Mouse (Mus musculus) midbrain, embryonic 16.5 days (tissue): ENCODE measurements around the gene Vps25. TPM values are rescaled to one million over a fixed set of nuclear protein-coding genes. Genes with fewer than 3 reads are reported as not detected.

Experiments
- ATAC-seq: fragments of 200-750 bp; cut with Nextera tagmentation; 2 replicates; pipeline ENCODE4 v1.8.0; 2017; ENCODE audit warnings: moderate TSS enrichment
- H3K27ac ChIP-seq: fragments of 300-500 bp; sonication (generic); 2 replicates; pipeline ENCODE4 v1.5.1; 2014; ENCODE audit warnings: mild to moderate bottlenecking, low read length, mixed read lengths
- H3K27me3 ChIP-seq: fragments of 300-500 bp; sonication (generic); 2 replicates; pipeline ENCODE4 v1.6.1; 2014; ENCODE audit warnings: low read depth, low read length, mixed read lengths; ENCODE audit not compliant: control insufficient read depth, insufficient read depth
- H3K36me3 ChIP-seq: fragments of 300-500 bp; sonication (generic); 2 replicates; pipeline ENCODE4 v1.6.1; 2014; ENCODE audit warnings: mild to moderate bottlenecking, low read length, moderate library complexity, mixed read lengths; ENCODE audit not compliant: control insufficient read depth, insufficient read depth
- H3K4me1 ChIP-seq: fragments of 300-500 bp; sonication (generic); 2 replicates; pipeline ENCODE4 v1.6.1; 2014; ENCODE audit warnings: mild to moderate bottlenecking, low read length, mixed read lengths; ENCODE audit not compliant: control insufficient read depth, insufficient read depth
- H3K4me2 ChIP-seq: fragments of 300-500 bp; sonication (generic); 2 replicates; pipeline ENCODE4 v1.6.1; 2014; ENCODE audit warnings: mild to moderate bottlenecking, low read length, mixed read lengths
- H3K4me3 ChIP-seq: fragments of 300-500 bp; sonication (generic); 2 replicates; pipeline ENCODE4 v1.5.1; 2014; ENCODE audit warnings: low read depth, mild to moderate bottlenecking, low read length, moderate library complexity, mixed read lengths
- H3K9ac ChIP-seq: fragments of 300-500 bp; sonication (generic); 2 replicates; pipeline ENCODE4 v1.6.1; 2014; ENCODE audit warnings: low read depth, low read length, mixed read lengths
- H3K9me3 ChIP-seq: fragments of 300-500 bp; sonication (generic); replicated peaks from 2 replicates; pipeline ENCODE4 v1.6.1; 2014; ENCODE audit warnings: mild to moderate bottlenecking, low read length, mixed read lengths; ENCODE audit not compliant: control insufficient read depth, poor library complexity, severe bottlenecking
- WGBS: fragments of 180-500 bp; shearing (Covaris S2); extraction: QIAGEN DNeasy Blood & Tissue Kit; methylation state at CpG from one replicate; pipeline ENCODE4 v1.1.7; 2014; 5-methylcytosine and 5-hydroxymethylcytosine counted together
- polyA plus RNA-seq: library from polyadenylated mRNA; unstranded; fragments of >200 nt; fragmentation: Nextera tagmentation; extraction: Ambion mirVana; gene quantifications from 2 replicates; pipeline ENCODE4 v1.2.1, GENCODE M21; 2015

Vps25 gene
- polyA plus RNA-seq, 1 experiment from 2014 or later = 119 TPM

GRCm38 (mm10) chr11:101235429-101235828 is 18.1 kb upstream of the Vps25 start:
- H3K4me3 ChIP-seq = no peak overlapping the region
- no peak overlapping the region for H3K9ac ChIP-seq
- H3K27ac ChIP-seq = no peak overlapping the region
- peaks cover 8% of the 10 kb centered on the region for H3K27me3 ChIP-seq
- no peak for ATAC-seq
- no peak overlapping the region for H3K4me2 ChIP-seq
- no peaks in the 10 kb centered on the region for H3K36me3 ChIP-seq
- no peaks in the 10 kb centered on the region for H3K4me1 ChIP-seq
- H3K9me3 ChIP-seq = no peaks in the 10 kb centered on the region

GRCm38 (mm10) chr11:101236782-101237181 is 16.7 kb upstream of the Vps25 start:
- WGBS = 94% methylated on average over 5 of the region's 5 CpGs
- Histone ChIP-seq H3K4me1 (no peaks in the 10 kb centered on the region), H3K36me3 (no peaks in the 10 kb centered on the region), H3K27me3 (no peaks in the 10 kb centered on the region; the same call in 1 of the 2 replicates), H3K9ac (no peak overlapping the region), H3K9me3 (no peaks in the 10 kb centered on the region), H3K4me2 (no peak overlapping the region), H3K4me3 (no peak overlapping the region), H3K27ac (no peak overlapping the region)
- ATAC-seq = no peak

- Histone ChIP-seq H3K36me3 (no peaks in the 10 kb centered on the region), H3K27me3 (0 out of 2 replicates have a peak, but pooled peaks cover 4% of the 10 kb centered on the region), H3K9me3 (no peaks in the 10 kb centered on the region), H3K9ac (no peak overlapping the region), H3K4me1 (no peaks in the 10 kb centered on the region), H3K4me2 (no peak overlapping the region), H3K4me3 (no peak overlapping the region), H3K27ac (no peak overlapping the region)
- 53% methylated on average over 5 of the region's 5 CpGs for WGBS
- no peak for ATAC-seq
These were observed 15.3 kb upstream of the Vps25 start for GRCm38 (mm10) chr11:101238071-101238647.

GRCm38 (mm10) chr11:101245071-101245470 is 8.4 kb upstream of the Vps25 start:
- H3K4me3 ChIP-seq = no peak overlapping the region
- H3K27me3 ChIP-seq = peaks cover 24% of the 10 kb centered on the region
- WGBS = 48% methylated on average over 4 of the region's 4 CpGs
- no peaks in the 10 kb centered on the region for H3K9me3 ChIP-seq
- H3K36me3 ChIP-seq = no peaks in the 10 kb centered on the region
- no peak overlapping the region for H3K4me2 ChIP-seq
- peaks cover 4% of the 10 kb centered on the region for H3K4me1 ChIP-seq
- H3K27ac ChIP-seq = no peak overlapping the region
- ATAC-seq = no peak
- no peak overlapping the region for H3K9ac ChIP-seq

GRCm38 (mm10) chr11:101245855-101246701 is 7.4 kb upstream of the Vps25 start, which contains the start of gene Ramp2:
TSS of gene Ramp2 (plus strand) at chr11:101246028.
- Histone ChIP-seq H3K27ac (peak within 1 kb of the TSS; percentile 42; the same call in 1 of the 2 replicates), H3K27me3 (peaks cover 24% of the 10 kb centered on the region), H3K4me2 (peak within 1 kb of the TSS; percentile 94), H3K9ac (peak within 1 kb of the TSS; percentile 89), H3K4me1 (peaks cover 4% of the 10 kb centered on the region), H3K9me3 (no peaks in the 10 kb centered on the region), H3K36me3 (no peaks in the 10 kb centered on the region), H3K4me3 (peak within 1 kb of the TSS; percentile 75)
- peak; percentile 76 for ATAC-seq
- WGBS = under 1% methylated on average over 54 of the region's 63 CpGs

- no peak for ATAC-seq
These were observed 6.8 kb upstream of the Vps25 start for GRCm38 (mm10) chr11:101246702-101247012.

GRCm38 (mm10) chr11:101247521-101248030 is 5.9 kb upstream of the Vps25 start:
- no peaks in the 10 kb centered on the region for H3K36me3 ChIP-seq
- H3K4me3 ChIP-seq = peak overlapping the region; percentile 75; the same call in 1 of the 2 replicates
- 84% methylated on average over 6 of the region's 6 CpGs for WGBS
- H3K4me1 ChIP-seq = peaks cover 7% of the 10 kb centered on the region
- no peak overlapping the region for H3K27ac ChIP-seq
- ATAC-seq = no peak
- peaks cover 26% of the 10 kb centered on the region for H3K27me3 ChIP-seq
- 0 out of 2 replicates have a peak overlapping the region, but pooled peaks have one; percentile 14 for H3K9ac ChIP-seq
- no peaks in the 10 kb centered on the region for H3K9me3 ChIP-seq
- peak overlapping the region; percentile 94; the same call in 1 of the 2 replicates for H3K4me2 ChIP-seq

More at GRCm38 (mm10) chr11:101246702-101247012, 6.8 kb upstream of the Vps25 start:
- Histone ChIP-seq H3K27ac (peak overlapping the region; percentile 42; the same call in 1 of the 2 replicates), H3K9ac (peak overlapping the region; percentile 89), H3K9me3 (no peaks in the 10 kb centered on the region), H3K36me3 (no peaks in the 10 kb centered on the region), H3K4me3 (peak overlapping the region; percentile 75), H3K4me2 (peak overlapping the region; percentile 94), H3K27me3 (peaks cover 26% of the 10 kb centered on the region), H3K4me1 (peaks cover 4% of the 10 kb centered on the region)
- WGBS = 2% methylated on average over 7 of the region's 7 CpGs

- Histone ChIP-seq H3K27ac (no peak overlapping the region), H3K27me3 (peaks cover 22% of the 10 kb centered on the region), H3K36me3 (no peaks in the 10 kb centered on the region), H3K4me1 (peaks cover 14% of the 10 kb centered on the region), H3K4me3 (no peak overlapping the region), H3K9me3 (no peaks in the 10 kb centered on the region), H3K9ac (no peak overlapping the region), H3K4me2 (no peak overlapping the region)
- ATAC-seq = no peak
- 38% methylated on average over 14 of the region's 14 CpGs for whole genome bisulfite sequencing
These were observed 5.1 kb upstream of the Vps25 start for GRCm38 (mm10) chr11:101248258-101248994.
